Mouse (Mus musculus): ENCODE results near the gene Kars.

GRCm38 (mm10) chr8:111975706-111976105 lies 35.4 kb downstream of the Kars start:
- TF ChIP-seq CTCF (IDR thresholded peaks at IDR 0.05; ENCODE audit: low read depth): no peak
- no peak for TF ChIP-seq EP300 (IDR thresholded peaks at IDR 0.05; ENCODE audit: low read depth)

All from heart, postnatal 0 days (tissue).